Mouse (Mus musculus) testis, adult 2 months (tissue): ENCODE results near the gene Adgrb2. TPM values are rescaled to one million over a fixed set of nuclear protein-coding genes. Genes with fewer than 3 reads are reported as not detected.

Experiments used
- H3K27ac ChIP-seq: fragments of 200-500 bp; 2 replicates; pipeline ENCODE4 v1.5.1; 2012; ENCODE audit warnings: low read depth, low read length; ENCODE audit not compliant: control insufficient read depth, insufficient read depth
- H3K27me3 ChIP-seq: fragments of 200-500 bp; 2 replicates; pipeline ENCODE4 v1.6.1; 2012; ENCODE audit warnings: mild to moderate bottlenecking, low read length, moderate library complexity; ENCODE audit not compliant: control insufficient read depth, insufficient read depth
- H3K36me3 ChIP-seq: fragments of 200-500 bp; 2 replicates; pipeline ENCODE4 v1.6.1; 2012; ENCODE audit warnings: mild to moderate bottlenecking, low read length; ENCODE audit not compliant: control insufficient read depth, insufficient read depth
- H3K4me1 ChIP-seq: fragments of 200-500 bp; 2 replicates; pipeline ENCODE4 v1.6.1; 2012; ENCODE audit warnings: low read length; ENCODE audit not compliant: control insufficient read depth, insufficient read depth
- H3K4me3 ChIP-seq: fragments of 200-500 bp; 2 replicates; pipeline ENCODE4 v1.5.1; 2012; ENCODE audit warnings: low read depth, mild to moderate bottlenecking, low read length, moderate library complexity, mixed read lengths; ENCODE audit not compliant: control insufficient read depth
- CTCF ChIP-seq: fragments of 200-500 bp; IDR thresholded peaks from 2 replicates; pipeline ENCODE4 v1.5.1; 2012; ENCODE audit warnings: low read depth, mild to moderate bottlenecking, inconsistent platforms, low read length, moderate library complexity; ENCODE audit not compliant: control insufficient read depth, insufficient read depth, insufficient replicate concordance
- POLR2A ChIP-seq: fragments of 200-500 bp; IDR thresholded peaks from 2 replicates; pipeline ENCODE4 v1.6.1; 2012; ENCODE audit warnings: low read depth, mild to moderate bottlenecking, inconsistent platforms, low read length, moderate library complexity; ENCODE audit not compliant: control insufficient read depth
- polyA plus RNA-seq: library from polyadenylated mRNA; depleted of rRNA; stranded (reverse); fragments of >200 nt; gene quantifications from 2 replicates; pipeline ENCODE4 v1.2.3, GENCODE M21; 2012; rRNA removed

The Adgrb2 gene
- 1.2 and 1.6 TPM in 2 replicates for polyA plus RNA-seq

DNA sequence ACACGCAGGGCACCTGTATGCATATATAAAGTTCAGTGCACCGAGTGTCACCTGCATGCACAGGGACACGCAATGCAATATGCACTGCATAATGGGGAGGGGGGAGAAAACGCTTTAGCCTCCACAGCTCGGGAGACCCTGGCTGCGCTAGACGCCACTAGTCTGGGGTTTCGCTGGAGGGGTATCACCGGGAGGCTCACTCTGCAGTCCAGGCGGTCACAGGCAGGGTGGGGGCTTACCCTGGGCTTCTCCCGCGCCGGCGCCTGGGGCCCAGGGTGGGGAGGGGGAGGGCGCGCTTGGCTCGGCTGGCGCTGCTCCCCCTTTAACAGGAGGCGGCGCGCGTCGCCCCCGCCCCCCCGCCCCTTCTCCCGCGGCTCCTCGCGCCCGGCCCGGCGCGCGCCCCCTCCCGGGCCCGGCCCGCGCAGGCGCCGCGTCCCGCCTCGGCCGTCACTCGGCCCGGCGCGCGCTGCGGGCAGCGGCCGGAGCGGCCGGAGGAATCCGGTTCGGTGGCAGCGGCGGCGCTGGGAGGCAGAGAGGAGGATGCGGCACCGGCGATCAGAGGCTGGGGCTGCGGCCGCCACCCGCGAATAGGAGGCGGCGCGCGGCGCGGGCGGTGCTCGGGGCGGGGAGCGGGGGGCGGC is at the start of gene Adgrb2:
Adgrb2 (plus strand) TSS at position 450 of the 641 bp plus-strand sequence.
- no peak within 1 kb of the TSS for H3K27ac ChIP-seq
- H3K4me1 ChIP-seq = peaks cover 27% of the 10 kb centered on the region
- H3K4me3 ChIP-seq = peak within 1 kb of the TSS; percentile 66
- H3K36me3 ChIP-seq = no peaks in the 10 kb centered on the region
- no peak for TF ChIP-seq POLR2A
- TF ChIP-seq CTCF = no peak
- no peaks in the 10 kb centered on the region; the same call in 1 of the 2 replicates for H3K27me3 ChIP-seq

DNA sequence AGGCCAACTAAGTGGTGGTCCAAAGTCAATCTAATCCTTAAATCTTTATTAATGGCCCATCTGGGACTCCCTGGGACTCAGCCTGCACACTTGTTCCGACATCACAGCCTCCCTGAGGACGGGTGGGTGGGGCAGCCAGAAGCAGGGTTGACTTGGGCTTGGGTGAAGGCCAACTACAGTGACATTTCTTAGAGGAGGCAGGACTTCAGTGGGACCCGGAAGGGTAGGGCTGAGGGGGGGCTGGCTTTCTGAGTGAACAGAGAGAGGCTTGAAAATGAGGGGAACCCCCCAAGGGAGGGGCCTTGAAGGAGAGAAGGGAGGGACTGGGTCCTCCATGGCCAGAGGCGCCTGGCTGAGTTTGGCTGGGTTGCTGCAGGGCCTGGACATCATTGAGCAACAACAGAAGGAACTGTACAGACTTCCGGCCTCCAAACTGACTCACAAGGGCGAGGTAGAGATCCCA is 33.3 kb upstream of the Adgrb2 start:
- Histone ChIP-seq H3K27ac (no peak overlapping the region), H3K36me3 (no peaks in the 10 kb centered on the region), H3K27me3 (no peaks in the 10 kb centered on the region), H3K4me1 (peaks cover 2% of the 10 kb centered on the region; the same call in 1 of the 2 replicates), H3K4me3 (no peak overlapping the region)
- TF ChIP-seq CTCF = no peak
- no peak for TF ChIP-seq POLR2A

DNA sequence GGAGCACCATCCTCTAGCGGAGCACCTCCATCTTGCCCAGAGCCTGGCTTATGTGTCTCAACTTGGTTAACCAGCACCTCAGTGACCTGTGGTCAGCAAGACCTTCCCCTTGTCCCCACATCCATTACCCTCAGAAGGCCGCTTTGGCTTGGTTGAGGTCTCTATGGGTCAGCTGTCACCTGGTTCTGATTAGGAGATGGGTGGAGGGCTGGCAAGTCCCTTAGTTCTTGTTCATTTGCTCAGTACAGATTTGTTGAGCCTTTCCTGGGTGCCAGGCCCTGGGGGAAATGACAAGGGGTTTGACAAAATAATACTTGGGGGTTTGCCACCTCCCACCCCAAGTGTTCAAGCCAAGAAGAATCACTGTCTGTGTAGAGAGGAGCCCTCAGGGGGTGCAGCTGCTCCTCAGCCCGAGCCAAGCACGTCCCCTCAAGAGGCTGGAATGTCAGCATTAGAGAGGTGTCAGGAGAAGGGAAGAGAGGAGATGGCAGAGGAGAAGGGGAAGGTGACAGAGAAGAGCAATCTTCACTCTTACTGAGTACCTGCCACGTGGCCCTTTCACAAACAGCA is 32.3 kb upstream of the Adgrb2 start:
- Histone ChIP-seq H3K4me3 (no peak overlapping the region), H3K27ac (no peak overlapping the region), H3K4me1 (peaks cover 2% of the 10 kb centered on the region; the same call in 1 of the 2 replicates), H3K36me3 (no peaks in the 10 kb centered on the region), H3K27me3 (no peaks in the 10 kb centered on the region)
- TF ChIP-seq POLR2A = no peak
- no peak for TF ChIP-seq CTCF

GRCm38 (mm10) chr4:129954527-129954926 is 30.1 kb upstream of the Adgrb2 start:
- no peak for TF ChIP-seq CTCF
- TF ChIP-seq POLR2A = no peak
- H3K27me3 ChIP-seq = no peaks in the 10 kb centered on the region
- no peaks in the 10 kb centered on the region for H3K36me3 ChIP-seq
- no peak overlapping the region for H3K27ac ChIP-seq
- no peak overlapping the region for H3K4me3 ChIP-seq
- H3K4me1 ChIP-seq = peaks cover 3% of the 10 kb centered on the region; the same call in 1 of the 2 replicates

GRCm38 (mm10) chr4:129960180-129960944 is 24.3 kb upstream of the Adgrb2 start:
- H3K36me3 ChIP-seq = no peaks in the 10 kb centered on the region
- H3K4me1 ChIP-seq = peaks cover 20% of the 10 kb centered on the region
- TF ChIP-seq POLR2A = no peak
- TF ChIP-seq CTCF = no peak
- no peaks in the 10 kb centered on the region for H3K27me3 ChIP-seq
- H3K4me3 ChIP-seq = peak overlapping the region; percentile 90
- no peak overlapping the region for H3K27ac ChIP-seq

- Histone ChIP-seq H3K27me3 (no peaks in the 10 kb centered on the region), H3K4me3 (no peak overlapping the region), H3K36me3 (no peaks in the 10 kb centered on the region), H3K4me1 (peaks cover 13% of the 10 kb centered on the region), H3K27ac (no peak overlapping the region)
- TF ChIP-seq CTCF (no peak), POLR2A (no peak)
Observed at GRCm38 (mm10) chr4:129965294-129965693, 19.4 kb upstream of the Adgrb2 start.

- H3K4me1 ChIP-seq = peaks cover 6% of the 10 kb centered on the region
- H3K27ac ChIP-seq = no peak overlapping the region
- H3K27me3 ChIP-seq = no peaks in the 10 kb centered on the region
- H3K4me3 ChIP-seq = no peak overlapping the region
- TF ChIP-seq POLR2A = no peak
- no peaks in the 10 kb centered on the region for H3K36me3 ChIP-seq
Observed at GRCm38 (mm10) chr4:129966201-129966600, 18.5 kb upstream of the Adgrb2 start.
